In the genomic region with DNA sequence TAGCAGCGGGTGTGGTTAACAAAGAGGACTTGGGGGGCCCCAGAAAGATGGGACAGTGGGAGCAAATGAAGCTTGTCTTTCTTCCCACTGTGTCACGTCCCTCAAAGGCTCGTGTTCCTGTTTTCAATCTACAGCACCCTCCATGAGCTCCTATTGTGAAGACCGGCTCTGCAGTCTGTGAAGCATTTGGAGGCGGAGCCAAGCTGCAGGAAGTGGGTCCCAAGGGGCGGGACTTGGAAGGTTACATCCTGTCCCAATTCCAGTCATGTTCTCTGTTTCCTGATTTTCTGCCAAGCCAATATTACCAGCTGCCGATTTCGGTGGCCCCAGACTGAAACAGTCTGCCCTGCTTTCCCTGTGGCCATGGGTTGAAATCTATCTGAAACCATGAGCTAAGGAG, we compare ENCODE assay signal across 20 mouse cellular contexts. TPM values are rescaled to one million over a fixed set of nuclear protein-coding genes. Genes with fewer than 3 reads are reported as not detected.
A peak's percentile ranks its signal among the peaks of the same experiment; 100 is the strongest.
DNase-seq lines count a peak whose midpoint lies in the region; ATAC-seq lines count a peak whose summit lies in the region.
"Had no signal": no experiment of that assay in that cellular context is flagged by ENCODE, and none has a peak within 500 bp of the region (broad histone marks: within the 10 kb centered on the region; RNA-seq: fewer than 3 reads in every experiment).

No protein-coding gene starts in this region.

- no peak overlapping the region for H3K27ac ChIP-seq in hindbrain, embryonic 12.5 days
- no peak overlapping the region for H3K27ac ChIP-seq in hindbrain, embryonic 16.5 days (ENCODE audit: low read depth, low read length)
- H3K27ac ChIP-seq: embryonic facial prominence, embryonic 15.5 days; forebrain, embryonic 15.5 days; left cerebral cortex, adult 2 months; neural tube, embryonic 12.5 days had no signal

- H3K4me2 ChIP-seq in hindbrain, embryonic 12.5 days (replicated peaks): no peak overlapping the region
- H3K4me2 ChIP-seq in hindbrain, embryonic 16.5 days (ENCODE audit: low read length): no peak overlapping the region
- H3K4me2 ChIP-seq: embryonic facial prominence, embryonic 15.5 days; forebrain, embryonic 15.5 days; neural tube, embryonic 12.5 days had no signal

- ATAC-seq in hindbrain, embryonic 12.5 days (ENCODE audit: low FRiP score): no peak
- no peak for ATAC-seq in hindbrain, embryonic 16.5 days
- ATAC-seq: CD4-positive, CD25-positive, alpha-beta regulatory T cell, adult 4 months; forebrain, embryonic 15.5 days; midbrain, embryonic 16.5 days had no signal

- H3K27me3 ChIP-seq in hindbrain, embryonic 12.5 days: no peaks in the 10 kb centered on the region
- H3K27me3 ChIP-seq in hindbrain, embryonic 16.5 days (replicated peaks; ENCODE audit: control insufficient read depth, insufficient read depth, low read length): no peaks in the 10 kb centered on the region
- H3K27me3 ChIP-seq: embryonic facial prominence, embryonic 15.5 days; forebrain, embryonic 15.5 days; neural tube, embryonic 12.5 days had no signal

- no peaks in the 10 kb centered on the region for H3K9me3 ChIP-seq in hindbrain, embryonic 12.5 days (replicated peaks)
- H3K9me3 ChIP-seq in hindbrain, embryonic 16.5 days (ENCODE audit: control insufficient read depth, low read length): no peaks in the 10 kb centered on the region
- H3K9me3 ChIP-seq: embryonic facial prominence, embryonic 15.5 days; forebrain, embryonic 15.5 days; neural tube, embryonic 12.5 days had no signal

- WGBS in hindbrain, embryonic 12.5 days: 65% methylated on average over 8 of the region's 8 CpGs
- 55% methylated on average over 8 of the region's 8 CpGs for WGBS in hindbrain, embryonic 16.5 days

- 0 out of 2 replicates have a peak, but pooled peaks cover 2% of the 10 kb centered on the region for H3K4me1 ChIP-seq in hindbrain, embryonic 12.5 days
- H3K4me1 ChIP-seq in hindbrain, embryonic 16.5 days (ENCODE audit: control insufficient read depth, insufficient read depth, low read depth, low read length): no peaks in the 10 kb centered on the region
- H3K4me1 ChIP-seq: forebrain, embryonic 15.5 days; neural tube, embryonic 12.5 days had no signal

- 0 out of 2 replicates have a peak overlapping the region, but pooled peaks have one; percentile 10 for H3K4me3 ChIP-seq in hindbrain, embryonic 12.5 days
- no peak overlapping the region for H3K4me3 ChIP-seq in hindbrain, embryonic 16.5 days (ENCODE audit: low read length)
- H3K4me3 ChIP-seq: embryonic facial prominence, embryonic 15.5 days; forebrain, embryonic 15.5 days; left cerebral cortex, adult 2 months; neural tube, embryonic 12.5 days had no signal

- no peak overlapping the region for H3K9ac ChIP-seq in hindbrain, embryonic 12.5 days
- H3K9ac ChIP-seq in hindbrain, embryonic 16.5 days (ENCODE audit: low read depth, low read length): no peak overlapping the region
- H3K9ac ChIP-seq: embryonic facial prominence, embryonic 15.5 days; forebrain, embryonic 15.5 days; neural tube, embryonic 12.5 days had no signal

- peak; percentile 58 for DNase-seq in embryo, embryonic 10 days (ENCODE audit: low spot score)
- no peak for DNase-seq in embryo, embryonic 9.5 days (ENCODE audit: extremely low spot score)
- DNase-seq in retina, postnatal 1 day: peak; percentile 57
- no peak for DNase-seq in retina, embryonic 14.5 days (ENCODE audit: low spot score)
- peak; percentile 48 for DNase-seq in testis, postnatal 14 days (ENCODE audit: low spot score)
- DNase-seq in gastrocnemius, postnatal 4 days (ENCODE audit: low spot score in 2 of 2): no peak
- DNase-seq: adrenal gland, postnatal 14 days; cerebellum, adult 18-20 months; kidney, adult 18-20 months; kidney, postnatal 14 days; lung, adult 18-20 months; thymus, postnatal 4 days had no signal

- no peaks in the 10 kb centered on the region for H3K36me3 ChIP-seq in hindbrain, embryonic 12.5 days
- H3K36me3 ChIP-seq in hindbrain, embryonic 16.5 days (ENCODE audit: control insufficient read depth, insufficient read depth, low read length): no peaks in the 10 kb centered on the region
- H3K36me3 ChIP-seq: embryonic facial prominence, embryonic 15.5 days; forebrain, embryonic 15.5 days; neural tube, embryonic 12.5 days had no signal

RNA-seq across cellular contexts. Expression of a gene that starts 11.7 kb away (rescaled TPM):
- 11.8 and 13.3 TPM in 2 replicates for polyA plus RNA-seq in hindbrain, embryonic 12.5 days (2016; fragmentation: Nextera tagmentation; extraction: Ambion mirVana)
- polyA plus RNA-seq in hindbrain, embryonic 16.5 days (2015; fragmentation: Nextera tagmentation; extraction: Ambion mirVana): 13.9 and 14.0 TPM in 2 replicates
- 10 to 100 TPM; 33.5 to 43.2 TPM for total RNA-seq in gastrocnemius, postnatal 4 days (2021)
- polyA plus RNA-seq: CD4-positive, CD25-positive, alpha-beta regulatory T cell, adult 4 months had no signal

RNA-seq across cellular contexts. Expression of a gene that starts 23.0 kb away (rescaled TPM):
- polyA plus RNA-seq in hindbrain, embryonic 12.5 days (2016; fragmentation: Nextera tagmentation; extraction: Ambion mirVana): 85.6 and 95.1 TPM in 2 replicates
- 53.3 and 58.2 TPM in 2 replicates for polyA plus RNA-seq in hindbrain, embryonic 16.5 days (2015; fragmentation: Nextera tagmentation; extraction: Ambion mirVana)
- 100 to 1,000 TPM; 122 to 139 TPM for total RNA-seq in gastrocnemius, postnatal 4 days (2021)

Comparison
In these comparisons a context has a peak if more than half of its experiments do, and no peak if none do; other contexts are left out.
1. DNase-seq: peak in embryo, embryonic 10 days (single experiment), retina, postnatal 1 day (single experiment) and testis, postnatal 14 days (single experiment); none in embryo, embryonic 9.5 days (single experiment), retina, embryonic 14.5 days (single experiment) and gastrocnemius, postnatal 4 days (0 of 2).